Mouse (Mus musculus) erythroblast, embryonic 14.5 days (primary cell): ENCODE data around the gene Tent5d. TPM values are rescaled to one million over a fixed set of nuclear protein-coding genes. Genes with fewer than 3 reads are reported as not detected.
A peak's percentile ranks its signal among the peaks of the same experiment; 100 is the strongest.

Experiments
- H3K27me3 ChIP-seq: 2 replicates; pipeline ENCODE4 v1.6.1; 2012; ENCODE audit warnings: inconsistent platforms; ENCODE audit not compliant: control insufficient read depth
- H3K36me3 ChIP-seq: 2 replicates; pipeline ENCODE4 v1.6.1; 2012; ENCODE audit warnings: mild to moderate bottlenecking, inconsistent platforms; ENCODE audit not compliant: control insufficient read depth
- H3K4me1 ChIP-seq: 2 replicates; pipeline ENCODE4 v1.6.1; 2012; ENCODE audit warnings: inconsistent platforms; ENCODE audit not compliant: control insufficient read depth
- H3K4me3 ChIP-seq: replicated peaks from 2 replicates; pipeline ENCODE3; 2012; ENCODE audit warnings: moderate library complexity, mild to moderate bottlenecking, inconsistent platforms
- H3K9me3 ChIP-seq: 2 replicates; pipeline ENCODE4 v1.6.1; 2012; ENCODE audit warnings: low read length, inconsistent platforms, mixed read lengths; ENCODE audit not compliant: control insufficient read depth
- GATA1 ChIP-seq: IDR thresholded peaks from 2 replicates; pipeline ENCODE4 v1.6.1; 2012; ENCODE audit warnings: low read length, inconsistent platforms, mixed read lengths
- TAL1 ChIP-seq: IDR thresholded peaks from 3 replicates; pipeline ENCODE4 v1.6.1; 2012; ENCODE audit warnings: low read length, inconsistent platforms, mixed read lengths
- polyA plus RNA-seq: library from polyadenylated mRNA; stranded (reverse); fragments of >175 nt; gene quantifications from 2 replicates; pipeline ENCODE4 v1.2.3, GENCODE M21; 2012

Tent5d gene
- polyA plus RNA-seq, 1 experiment = not detected

- H3K4me3 ChIP-seq = peak overlapping the region; percentile 79
- H3K4me1 ChIP-seq = peaks cover 9% of the 10 kb centered on the region
- no peaks in the 10 kb centered on the region for H3K27me3 ChIP-seq
- H3K9me3 ChIP-seq = no peaks in the 10 kb centered on the region
- no peaks in the 10 kb centered on the region for H3K36me3 ChIP-seq
- no peak for TF ChIP-seq TAL1
- no peak for TF ChIP-seq GATA1
Measured at GRCm38 (mm10) chrX:107816726-107817125, 24.3 kb downstream of the Tent5d start.

- Histone ChIP-seq H3K4me1 (no peaks in the 10 kb centered on the region), H3K27me3 (no peaks in the 10 kb centered on the region), H3K9me3 (no peaks in the 10 kb centered on the region), H3K4me3 (no peak overlapping the region), H3K36me3 (no peaks in the 10 kb centered on the region)
- TF ChIP-seq TAL1 (no peak), GATA1 (no peak)
Measured at GRCm38 (mm10) chrX:107858165-107858564, 65.8 kb downstream of the Tent5d start.

Other genes starting within 250 kb of the Tent5d start
- gene Tbx22, start 124.6 kb upstream of the Tent5d start, polyA plus RNA-seq = not detected in 2 replicates
- 0.21 and 0.26 TPM in 2 replicates for gene 2610002M06Rik, start 23.7 kb downstream of the Tent5d start, polyA plus RNA-seq
- gene Gm732, start 155.9 kb downstream of the Tent5d start, polyA plus RNA-seq = not detected in 2 replicates